Mouse (Mus musculus) lung, postnatal 14 days (tissue): ENCODE data around the gene Fam221b.

Experiments used
- DNase-seq: peaks from one replicate; pipeline ENCODE4 v3.0.0; 2021

Gene Fam221b

DNA sequence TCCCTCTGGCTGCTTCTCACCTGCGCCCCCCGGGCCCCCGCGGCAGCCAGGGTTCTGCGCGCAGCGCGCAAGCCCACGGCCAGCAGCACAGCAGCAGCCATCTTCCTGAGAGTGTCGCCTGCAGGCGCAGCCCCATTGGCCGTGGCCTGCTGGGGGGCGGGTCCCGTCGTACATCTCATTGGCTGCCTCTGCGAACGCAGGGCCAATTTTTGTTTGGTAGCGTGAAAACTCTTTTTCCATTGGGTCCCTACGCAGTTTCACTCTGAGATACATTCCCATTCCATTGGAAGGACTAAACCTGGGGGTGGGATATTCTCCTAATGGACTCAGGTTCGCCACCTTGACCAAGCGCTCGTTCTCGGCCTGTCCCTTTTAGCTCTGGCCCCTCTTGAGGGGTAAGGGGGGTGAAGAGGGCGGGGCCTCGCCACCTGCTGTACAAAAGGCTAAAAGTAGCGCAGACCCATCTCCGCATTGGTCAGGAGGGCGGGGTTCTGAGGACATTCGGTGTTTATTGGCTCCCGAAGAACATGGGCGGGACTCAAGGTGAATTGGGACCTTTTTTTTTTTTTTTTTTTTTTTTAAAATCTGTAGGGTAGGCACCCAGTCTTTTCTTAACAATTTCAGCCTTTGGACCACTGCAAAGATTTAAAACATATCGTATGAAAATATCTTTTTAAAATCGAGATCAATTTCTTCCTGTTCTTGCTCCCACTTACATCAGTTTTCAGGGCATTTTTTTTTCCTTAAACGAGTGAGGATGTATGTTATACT, 12.4 kb downstream of the Fam221b start, which contains the start of gene Hint2:
Gene Hint2 (minus strand): TSS at position 128 of the 771 bp plus-strand sequence.
- peak; percentile 92 for DNase-seq

DNA sequence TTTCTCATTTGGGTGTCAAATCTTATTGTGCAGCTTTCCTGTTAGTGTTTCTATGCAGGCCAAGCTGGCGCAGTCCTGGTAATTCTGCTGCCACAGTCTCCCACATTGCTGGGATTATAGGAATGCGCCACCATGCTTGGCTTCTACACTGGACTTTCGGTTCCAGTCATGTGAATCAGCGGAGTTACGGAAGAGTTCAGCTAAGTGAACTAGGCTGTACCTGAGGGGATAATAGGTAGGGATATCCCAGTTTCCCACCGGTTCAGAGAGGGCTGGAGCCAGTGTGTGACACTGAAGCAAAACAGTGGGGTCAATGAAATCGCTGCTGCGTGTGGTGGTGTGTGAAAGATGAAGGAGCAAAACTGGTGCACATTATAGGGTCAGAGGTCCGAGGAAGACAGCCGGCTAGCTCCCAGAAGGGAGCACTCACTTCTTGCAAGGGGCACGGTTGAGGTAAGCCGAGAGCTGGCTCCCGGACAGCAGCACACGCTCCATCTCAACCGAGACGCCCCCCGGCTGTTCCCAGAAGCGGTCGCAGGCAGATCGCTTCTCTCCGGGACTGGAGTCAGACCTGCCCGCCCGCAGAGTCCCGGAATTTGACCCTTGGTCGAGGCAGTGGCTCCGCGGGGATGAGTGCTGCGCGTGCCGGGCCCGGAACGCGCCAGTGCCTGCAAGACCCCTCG, 13.1 kb downstream of the Fam221b start:
- no peak for DNase-seq

DNA sequence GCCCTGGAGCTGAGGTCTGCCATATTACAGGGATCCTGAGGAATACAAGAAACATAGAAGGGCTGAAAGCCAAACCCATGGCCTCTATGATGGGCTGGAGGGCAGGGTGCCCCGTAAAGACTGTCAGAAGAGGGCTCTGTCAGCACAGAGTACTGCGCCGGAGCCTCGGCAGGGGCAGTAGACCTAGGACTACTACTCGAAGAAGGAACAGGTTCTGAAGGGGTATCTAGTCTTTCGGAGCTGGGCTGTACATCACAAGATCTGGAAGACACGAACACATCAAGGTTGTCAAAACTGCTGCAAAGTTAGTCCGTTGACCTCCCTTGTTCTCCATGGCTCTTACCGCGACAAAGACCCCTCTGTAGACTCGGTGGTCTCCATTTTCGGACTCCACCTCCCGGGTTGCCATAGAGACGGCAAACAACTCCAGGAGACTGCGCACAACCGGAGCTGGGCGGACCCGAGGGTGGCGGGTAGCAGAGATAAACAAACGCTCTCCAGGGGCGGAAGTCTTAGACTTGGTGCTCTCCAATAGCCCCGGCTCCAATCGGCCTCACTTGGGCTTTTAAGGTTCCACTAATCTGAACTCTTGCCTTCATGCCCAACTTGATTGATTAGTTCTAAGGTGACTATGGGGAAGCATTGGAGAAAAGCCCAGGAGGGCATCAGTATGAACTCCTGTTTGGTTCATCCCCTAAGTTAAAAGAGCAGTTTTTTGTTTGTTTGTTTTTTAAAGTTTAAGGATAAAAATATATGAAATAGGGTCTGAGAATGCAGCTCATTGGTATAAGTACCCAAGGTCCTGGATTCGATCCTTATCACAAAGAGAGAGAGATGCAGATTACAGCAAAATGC, 15.6 kb downstream of the Fam221b start, which contains the start of gene Spag8:
Gene Spag8 (minus strand): TSS at position 434 of the 855 bp plus-strand sequence.
- peak; percentile 62 for DNase-seq

DNA sequence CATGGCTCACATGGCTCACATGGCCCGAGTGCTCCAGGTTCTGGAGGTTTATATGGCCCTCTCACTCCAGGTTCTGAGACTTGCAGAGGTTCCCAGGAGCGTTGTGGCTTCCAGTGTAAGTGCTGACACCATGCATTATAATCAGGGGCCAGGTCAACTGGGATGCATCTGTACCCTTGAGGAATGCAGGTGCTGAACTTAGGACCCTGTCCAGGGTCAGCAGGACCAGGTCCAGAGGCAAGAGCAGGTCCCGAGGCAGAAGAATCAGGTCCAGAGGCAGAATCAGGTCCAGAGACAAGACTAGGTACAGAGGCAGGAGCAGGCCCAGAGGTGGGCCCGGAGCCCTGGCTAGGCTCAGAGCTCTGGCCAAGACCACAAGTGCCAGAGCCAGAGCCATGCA, 16.2 kb downstream of the Fam221b start:
- no peak for DNase-seq

DNA sequence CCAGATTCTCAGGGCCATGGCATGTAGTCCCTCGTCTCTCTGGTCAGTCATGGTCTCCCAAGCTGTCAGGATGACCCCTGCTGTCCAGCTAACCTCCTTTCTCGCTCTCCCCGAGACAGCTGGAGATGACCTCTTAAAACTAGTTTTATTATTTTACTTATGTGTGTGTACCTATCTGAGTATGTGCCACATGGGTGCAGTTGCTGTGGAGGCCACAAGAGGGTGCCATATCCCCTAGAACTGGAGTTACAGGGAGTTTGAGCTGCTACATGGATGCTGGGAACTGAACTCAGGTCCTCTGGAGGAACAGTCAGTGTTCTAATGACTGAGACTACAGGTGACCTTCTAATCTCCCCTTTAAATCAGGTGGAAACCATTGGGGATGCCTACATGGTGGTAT, 19.2 kb downstream of the Fam221b start:
- DNase-seq = no peak

DNA sequence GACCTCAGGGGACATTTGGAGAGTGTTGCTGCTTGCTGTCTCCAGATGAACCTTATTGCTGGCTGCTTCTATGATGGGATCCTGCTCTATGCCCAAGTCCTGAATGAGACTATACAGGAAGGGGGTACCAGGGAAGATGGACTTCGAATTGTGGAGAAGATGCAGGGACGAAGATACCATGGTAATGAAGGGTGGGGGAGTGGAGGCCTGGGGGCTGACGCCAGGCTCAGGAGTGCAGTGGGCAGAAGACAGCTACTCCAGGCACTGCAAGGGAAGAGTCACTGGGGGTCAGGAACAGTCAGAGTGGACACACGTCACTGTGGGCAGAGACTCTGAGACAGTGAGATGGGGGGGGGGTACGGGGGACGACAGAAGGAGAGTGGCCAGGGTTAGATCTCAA, 28.5 kb downstream of the Fam221b start:
- DNase-seq = no peak

DNA sequence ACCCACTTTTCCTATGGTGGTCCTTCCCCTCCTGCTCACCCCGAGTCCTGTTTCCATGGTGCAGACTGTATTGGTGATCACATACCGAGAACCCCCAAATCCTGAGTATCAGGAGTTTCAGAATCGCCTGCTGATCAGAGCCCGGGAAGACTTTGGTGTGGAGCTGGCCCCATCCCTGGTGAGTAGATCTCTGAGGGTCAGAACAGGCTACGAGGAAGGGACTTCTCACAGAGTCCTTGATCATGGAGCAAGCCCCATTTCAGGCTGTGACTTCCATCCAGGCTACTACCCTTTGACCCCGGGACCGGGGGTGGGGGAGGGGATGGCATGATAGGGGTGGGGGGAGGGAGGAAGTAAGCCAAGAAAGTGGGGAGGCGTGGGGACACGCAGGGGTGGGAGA, 28.9 kb downstream of the Fam221b start:
- no peak for DNase-seq

DNA sequence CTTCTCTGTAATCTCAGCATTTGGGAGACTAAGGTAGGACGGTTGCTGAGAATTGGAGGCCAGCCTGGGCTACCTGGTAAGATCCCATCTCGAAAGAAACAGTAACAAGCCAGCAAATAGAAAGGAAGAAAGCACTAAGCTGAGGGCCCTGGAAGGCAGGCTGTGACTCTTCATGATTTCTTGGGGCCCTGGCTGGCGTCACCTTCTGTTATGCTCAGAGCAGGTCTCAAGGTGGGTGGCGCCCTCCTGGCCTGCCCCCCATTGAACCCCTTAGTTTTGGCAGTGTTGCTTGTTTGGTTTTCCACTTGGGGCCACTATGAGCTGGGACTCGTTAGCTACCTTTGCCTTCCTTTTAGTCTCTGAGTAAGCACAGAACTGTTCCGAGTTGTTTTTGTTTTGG, 32.2 kb downstream of the Fam221b start:
- no peak for DNase-seq

DNA sequence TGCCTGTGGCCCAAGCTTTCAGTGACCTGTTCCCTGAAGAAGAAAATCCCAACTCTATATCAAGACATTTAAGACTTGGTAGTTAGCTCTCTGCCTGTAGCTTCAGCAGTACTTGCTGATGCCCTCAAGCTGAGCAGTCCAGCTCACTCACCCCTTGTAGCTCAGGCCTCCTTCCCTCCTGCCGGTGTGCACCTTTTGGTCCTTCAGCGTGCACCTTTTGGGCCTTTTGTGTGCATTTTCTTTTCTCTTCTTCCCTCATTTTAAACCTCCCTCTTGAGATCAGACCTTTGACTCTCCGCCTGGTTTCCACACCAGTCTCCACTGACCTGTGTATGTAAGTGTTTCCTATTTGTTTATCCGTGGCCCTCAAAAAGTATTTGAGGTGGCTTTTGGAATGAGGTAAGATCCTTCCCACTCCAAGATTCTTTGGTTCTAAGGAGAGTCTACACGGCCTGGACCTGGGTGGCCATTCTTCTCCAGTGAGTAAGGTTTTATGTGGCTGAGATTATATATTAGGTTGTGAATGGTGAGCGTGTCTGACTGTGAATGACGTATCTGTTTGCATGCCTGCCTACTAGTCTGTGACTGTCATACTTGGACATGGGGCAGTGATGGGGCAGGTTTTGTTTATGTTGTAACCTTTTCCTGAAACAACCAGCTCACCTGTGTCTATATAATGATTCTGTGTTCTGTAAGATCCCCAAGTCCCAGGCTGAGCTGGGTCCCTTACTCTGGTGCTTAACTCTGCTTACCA, 34.1 kb downstream of the Fam221b start:
- no peak for DNase-seq

DNA sequence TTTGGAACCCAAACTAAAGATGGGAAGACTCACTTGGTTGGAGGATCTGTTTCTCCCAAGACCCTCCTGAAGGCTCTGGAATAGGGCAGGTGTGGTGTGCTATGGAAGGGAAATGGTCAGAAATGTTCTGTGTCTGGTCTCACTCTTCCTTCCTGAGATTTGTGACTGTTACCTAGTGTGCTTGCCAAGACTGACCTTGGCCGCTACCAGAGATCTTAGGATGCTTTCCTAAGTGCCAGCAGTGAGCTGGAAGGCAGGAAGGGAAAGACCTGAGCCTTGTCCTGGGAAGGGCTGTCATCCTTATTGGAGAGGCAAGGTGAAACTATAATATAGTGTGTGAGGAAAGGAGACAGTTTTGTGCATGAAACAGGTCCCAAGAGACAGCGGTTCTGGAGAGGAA, 35.2 kb downstream of the Fam221b start:
- no peak for DNase-seq

DNA sequence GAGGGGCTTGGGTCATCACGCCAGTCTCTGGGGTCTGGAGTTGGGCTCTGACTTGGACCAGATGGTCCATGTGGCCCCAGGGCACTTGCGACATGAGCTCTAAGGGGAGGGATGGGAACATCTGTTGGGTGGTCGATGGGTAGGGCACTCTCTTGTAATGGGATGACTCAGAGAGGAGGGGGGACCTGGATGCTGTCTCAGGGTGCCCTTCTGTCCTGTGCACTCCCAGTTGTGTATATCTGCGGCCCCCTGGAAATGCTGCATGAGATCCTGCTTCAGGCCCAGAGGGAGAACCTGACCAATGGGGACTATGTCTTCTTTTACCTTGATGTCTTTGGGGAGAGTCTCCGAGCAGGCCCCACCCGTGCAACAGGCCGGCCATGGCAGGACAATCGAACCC, 35.6 kb downstream of the Fam221b start:
- no peak for DNase-seq

DNA sequence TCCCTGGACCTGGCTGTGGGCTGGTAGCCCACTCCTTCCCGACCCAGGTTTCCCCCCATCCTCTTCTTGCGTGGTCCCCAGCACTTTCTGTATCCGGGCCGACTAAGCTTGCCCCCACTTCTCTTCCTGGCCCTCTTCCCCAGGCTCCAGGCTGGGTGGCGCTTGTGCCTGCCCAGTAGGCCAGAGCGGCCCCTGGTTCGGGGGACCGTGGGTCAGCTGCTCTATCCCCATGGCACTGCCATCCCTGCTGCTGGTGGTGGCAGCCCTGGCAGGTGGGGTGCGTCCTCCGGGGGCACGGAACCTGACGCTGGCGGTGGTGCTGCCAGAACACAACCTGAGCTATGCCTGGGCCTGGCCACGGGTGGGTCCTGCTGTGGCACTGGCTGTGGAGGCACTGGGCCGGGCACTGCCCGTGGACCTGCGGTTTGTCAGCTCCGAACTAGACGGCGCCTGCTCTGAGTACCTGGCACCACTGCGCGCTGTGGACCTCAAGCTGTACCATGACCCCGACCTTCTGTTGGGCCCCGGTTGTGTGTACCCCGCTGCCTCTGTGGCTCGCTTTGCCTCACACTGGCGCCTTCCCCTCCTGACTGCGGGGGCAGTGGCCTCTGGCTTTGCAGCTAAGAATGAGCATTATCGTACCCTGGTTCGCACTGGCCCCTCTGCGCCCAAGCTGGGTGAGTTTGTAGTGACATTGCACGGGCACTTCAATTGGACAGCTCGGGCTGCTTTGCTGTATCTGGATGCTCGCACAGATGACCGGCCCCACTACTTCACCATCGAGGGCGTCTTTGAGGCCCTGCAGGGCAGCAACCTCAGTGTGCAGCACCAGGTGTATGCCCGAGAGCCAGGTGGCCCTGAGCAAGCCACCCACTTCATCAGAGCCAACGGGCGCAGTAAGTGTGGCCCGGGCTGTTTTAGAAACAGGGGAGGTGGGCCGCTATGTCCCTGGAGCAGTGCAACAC, 36.7 kb downstream of the Fam221b start:
- DNase-seq = no peak

DNA sequence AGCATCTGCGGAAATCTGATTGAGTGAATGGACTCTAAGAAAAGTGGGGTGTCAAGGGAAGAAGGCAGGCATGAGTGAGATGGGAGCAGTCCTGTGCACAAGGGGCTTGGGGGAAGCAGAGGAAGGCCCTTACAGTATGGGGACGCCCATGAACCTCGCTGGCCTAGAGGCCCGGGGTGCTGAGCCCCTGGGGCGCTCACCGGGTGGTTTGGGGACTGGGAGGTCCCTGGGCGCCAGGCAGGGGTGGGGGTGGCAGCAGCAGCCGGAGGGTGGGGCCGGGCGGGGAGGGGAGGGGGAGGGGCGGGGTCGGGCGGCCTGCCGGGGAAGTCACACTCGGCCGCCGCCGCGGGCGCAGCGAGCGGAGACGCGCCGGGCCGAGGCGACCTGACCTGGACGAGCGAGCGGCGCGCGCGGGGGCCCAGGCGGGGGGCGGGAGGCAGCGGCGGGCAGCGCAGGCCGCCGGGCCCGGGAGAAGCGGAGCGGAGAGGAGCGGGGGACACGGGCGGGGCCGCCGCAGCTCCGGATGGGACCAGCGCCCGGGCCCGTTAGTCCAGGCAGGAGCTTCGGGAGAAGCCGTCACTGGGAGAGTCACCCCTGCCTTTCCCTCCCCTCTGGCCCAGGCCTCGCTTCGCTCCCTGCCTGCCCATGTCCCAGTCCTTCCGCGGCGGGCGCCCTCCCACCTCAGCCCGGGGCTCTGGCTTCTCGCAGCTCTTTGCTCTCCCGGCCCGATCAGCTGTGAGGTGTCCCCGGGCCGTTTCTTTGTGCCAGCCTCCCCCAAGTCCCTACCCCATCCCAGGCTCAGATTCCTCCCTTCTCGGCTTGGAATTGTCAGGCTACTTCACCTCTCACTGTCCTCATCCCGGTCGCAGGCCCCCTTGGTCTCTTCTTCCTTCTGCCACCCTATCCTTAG, 37.6 kb downstream of the Fam221b start, which contains the start of gene Npr2:
Gene Npr2 (plus strand): TSS at position 890 of the 910 bp plus-strand sequence.
- peak; percentile 62 for DNase-seq

DNA sequence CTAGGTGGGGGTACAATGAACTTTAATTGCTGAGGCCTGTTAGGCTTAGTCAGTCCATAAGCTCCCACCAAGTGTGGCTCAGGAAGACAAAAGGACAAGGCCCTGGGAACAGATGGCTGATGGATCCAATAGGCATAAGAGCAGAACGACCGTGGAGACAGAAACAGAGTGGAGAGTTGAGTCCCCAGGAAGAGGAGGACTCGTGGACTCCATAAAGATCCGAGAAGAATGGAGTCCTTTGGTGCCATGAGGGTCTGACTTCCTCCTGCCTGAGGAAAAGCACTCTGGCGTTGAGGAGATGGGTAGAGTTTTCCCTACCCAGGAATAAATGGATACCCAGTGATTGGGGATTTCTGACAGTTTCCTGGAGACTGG, 38.3 kb downstream of the Fam221b start:
- DNase-seq = no peak

DNA sequence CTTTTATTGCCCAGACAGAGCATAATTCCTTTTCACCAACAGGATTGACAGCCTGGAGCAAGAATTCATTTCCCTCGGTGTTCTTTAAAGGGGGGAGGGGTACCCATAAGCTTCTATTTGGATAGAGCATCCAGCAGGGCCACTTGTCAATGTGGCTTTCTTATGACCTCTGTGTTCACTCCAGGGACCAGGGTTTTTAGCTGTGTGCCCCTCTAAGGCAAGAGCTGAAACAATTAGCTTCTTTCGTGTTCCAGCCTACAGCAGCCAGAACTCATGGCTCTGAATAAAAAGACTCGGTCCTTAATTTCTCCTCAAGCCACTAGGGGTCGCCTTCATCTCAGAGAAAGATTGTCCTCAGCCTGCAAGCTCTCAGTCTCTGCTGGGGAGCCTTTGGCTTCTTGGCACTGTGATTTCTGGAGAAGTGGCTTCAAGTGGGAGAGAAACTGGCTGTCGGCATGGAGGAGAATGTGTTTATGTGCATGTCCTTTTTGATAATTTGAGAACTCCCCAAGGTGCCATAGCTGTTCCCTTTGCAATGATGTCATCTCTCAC, 38.8 kb downstream of the Fam221b start:
- DNase-seq = peak; percentile 85

DNA sequence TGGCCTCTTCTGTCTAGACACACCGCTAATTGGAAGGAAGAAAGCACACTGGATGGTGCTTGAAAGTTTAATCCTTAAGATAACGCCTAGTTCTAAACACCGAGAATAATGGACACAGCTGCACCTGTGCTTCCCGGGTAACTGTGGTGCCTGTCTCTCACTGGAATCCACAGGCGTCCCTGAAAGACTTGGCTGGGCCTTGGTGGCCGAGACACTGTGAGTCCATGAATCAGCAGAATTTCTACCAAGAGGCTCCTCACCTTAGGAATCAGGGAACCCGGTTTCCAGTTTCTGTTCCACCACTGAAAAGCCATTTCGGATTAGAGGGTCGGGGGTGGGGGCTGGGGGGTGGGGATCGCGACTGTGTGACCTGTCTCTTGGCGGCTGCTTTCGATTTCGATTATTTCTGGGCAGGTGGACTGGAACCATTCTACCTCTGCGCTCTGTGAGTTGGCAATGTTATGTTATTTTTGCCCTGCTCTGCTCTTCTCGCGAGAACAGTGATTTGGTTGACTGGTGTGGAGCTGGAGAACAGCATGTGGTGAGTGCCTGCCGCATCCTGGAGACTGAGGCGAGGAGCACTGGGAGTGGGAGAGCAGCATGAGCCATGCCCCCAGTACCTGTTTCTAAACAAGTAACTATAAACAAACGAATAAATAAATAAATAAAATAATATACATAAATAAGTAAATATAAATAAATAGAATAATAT, 39.7 kb downstream of the Fam221b start:
- DNase-seq = no peak

DNA sequence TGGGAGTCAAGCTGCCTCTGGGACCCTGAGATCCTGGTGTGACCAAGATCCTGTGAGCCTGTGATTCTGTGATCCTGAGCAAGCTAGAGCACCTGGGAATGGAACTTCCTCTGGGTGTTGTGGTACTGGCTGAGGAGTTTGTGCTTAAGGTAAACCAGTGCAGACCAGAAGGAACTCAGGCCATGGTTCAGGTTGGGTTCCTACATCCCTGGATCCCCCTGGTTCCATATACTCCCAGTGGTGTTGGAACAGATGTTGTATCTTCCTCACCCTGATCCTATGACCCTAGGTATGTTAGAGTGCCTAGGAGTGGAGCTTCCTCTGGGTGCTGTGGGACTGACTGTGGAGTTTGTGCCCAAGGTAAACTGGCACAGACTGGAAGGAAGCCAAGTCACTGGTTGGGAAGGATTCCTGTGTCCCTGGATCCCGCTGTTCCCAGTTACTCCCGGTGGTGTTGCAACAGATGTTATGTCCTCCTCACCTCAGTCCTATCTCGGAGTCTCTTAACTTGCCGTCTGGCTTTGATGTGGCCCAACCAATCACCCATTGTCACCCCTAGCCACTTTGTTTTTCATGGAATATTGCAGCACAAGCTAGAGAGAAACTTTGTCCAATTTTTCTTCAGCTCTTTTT, 48.7 kb downstream of the Fam221b start:
- DNase-seq = no peak

DNA sequence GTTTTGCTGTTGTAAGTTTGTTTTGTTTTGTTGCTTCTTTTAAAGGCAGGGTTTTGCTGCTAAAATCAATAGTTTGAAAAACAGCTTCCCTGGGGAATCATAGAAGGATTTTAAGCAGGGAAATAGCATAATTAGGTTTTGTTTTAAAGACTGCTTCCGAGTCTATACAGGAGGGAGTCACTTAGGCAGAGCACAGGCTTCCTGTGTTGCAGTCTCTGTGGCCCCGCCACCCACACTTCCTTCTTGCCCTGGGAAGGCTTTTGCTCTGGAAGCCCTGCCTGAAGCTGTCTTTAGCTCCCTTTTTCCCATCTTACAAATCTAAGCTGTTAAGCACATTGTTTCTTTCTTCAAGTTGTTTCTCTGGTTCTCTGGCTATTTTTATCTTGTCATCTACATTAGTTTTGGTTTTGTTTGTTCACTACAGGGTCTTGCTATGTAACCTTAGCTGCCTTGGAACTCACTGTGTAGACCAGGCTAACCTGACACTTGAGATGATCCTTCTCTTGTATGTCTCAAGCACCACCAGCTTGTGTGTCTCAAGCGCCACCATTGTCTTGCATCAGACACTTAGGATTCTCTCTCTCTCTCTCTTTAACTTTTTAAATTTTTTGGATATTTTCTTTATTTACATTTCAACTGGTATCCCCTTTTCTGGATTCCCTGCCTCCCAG, 55.8 kb downstream of the Fam221b start:
- DNase-seq = peak; percentile 64
